Mouse (Mus musculus): ENCODE measurements at regions not wholly inside any gene's neighbourhood (a gene's known extent, or its start where the extent isn't known, plus 50 kb on each side); places are given as distances from the start of the nearest gene placed in this dataset.

- DNase-seq (ENCODE audit: low spot score): no peak
These were observed 286.2 kb upstream of the Mctp2 start for GRCm38 (mm10) chr7:72592649-72593048.

GRCm38 (mm10) chr7:72593259-72593658 lies 286.9 kb upstream of the Mctp2 start:
- no peak for DNase-seq (ENCODE audit: low spot score)

- no peak for DNase-seq (ENCODE audit: low spot score)
These were observed 288.3 kb upstream of the Mctp2 start for GRCm38 (mm10) chr7:72594741-72595140.

- no peak for DNase-seq (ENCODE audit: low spot score)
These were observed 290.6 kb upstream of the Mctp2 start for GRCm38 (mm10) chr7:72596985-72597384.

- no peak for DNase-seq (ENCODE audit: low spot score)
These were observed 295.5 kb upstream of the Mctp2 start for GRCm38 (mm10) chr7:72601933-72602332.

- DNase-seq (ENCODE audit: low spot score): no peak
These were observed 303.4 kb upstream of the Mctp2 start for GRCm38 (mm10) chr7:72609791-72610190.

- no peak for DNase-seq (ENCODE audit: low spot score)
These were observed 308.8 kb upstream of the Mctp2 start for GRCm38 (mm10) chr7:72615232-72615631.

GRCm38 (mm10) chr7:72627369-72627768 lies 321.0 kb upstream of the Mctp2 start:
- DNase-seq (ENCODE audit: low spot score): no peak

GRCm38 (mm10) chr7:72639566-72639965 lies 333.2 kb upstream of the Mctp2 start:
- no peak for DNase-seq (ENCODE audit: low spot score)

- no peak for DNase-seq (ENCODE audit: low spot score)
These were observed 368.6 kb upstream of the Mctp2 start for GRCm38 (mm10) chr7:72675018-72675417.

GRCm38 (mm10) chr7:72685803-72686202 lies 379.4 kb upstream of the Mctp2 start:
- no peak for DNase-seq (ENCODE audit: low spot score)

- no peak for DNase-seq (ENCODE audit: low spot score)
These were observed 380.9 kb upstream of the Mctp2 start for GRCm38 (mm10) chr7:72687356-72687755.

GRCm38 (mm10) chr7:72691396-72691795 lies 385.0 kb upstream of the Mctp2 start:
- no peak for DNase-seq (ENCODE audit: low spot score)

GRCm38 (mm10) chr7:72691859-72692258 lies 385.5 kb upstream of the Mctp2 start:
- no peak for DNase-seq (ENCODE audit: low spot score)

- no peak for DNase-seq (ENCODE audit: low spot score)
These were observed 390.3 kb upstream of the Mctp2 start for GRCm38 (mm10) chr7:72696736-72697135.

GRCm38 (mm10) chr7:72703652-72704341 lies 397.4 kb upstream of the Mctp2 start:
- DNase-seq (ENCODE audit: low spot score): no peak

- DNase-seq (ENCODE audit: low spot score): no peak
These were observed 405.1 kb upstream of the Mctp2 start for GRCm38 (mm10) chr7:72711193-72712131.

- DNase-seq (ENCODE audit: low spot score): no peak
These were observed 409.0 kb upstream of the Mctp2 start for GRCm38 (mm10) chr7:72715401-72715800.

- DNase-seq (ENCODE audit: low spot score): no peak
These were observed 409.6 kb upstream of the Mctp2 start for GRCm38 (mm10) chr7:72716051-72716450.

- no peak for DNase-seq (ENCODE audit: low spot score)
These were observed 419.9 kb upstream of the Mctp2 start for GRCm38 (mm10) chr7:72726214-72726854.

- no peak for DNase-seq (ENCODE audit: low spot score)
These were observed 431.4 kb upstream of the Mctp2 start for GRCm38 (mm10) chr7:72737792-72738191.

GRCm38 (mm10) chr7:72738324-72738944 lies 432.0 kb upstream of the Mctp2 start:
- no peak for DNase-seq (ENCODE audit: low spot score)
